Mouse (Mus musculus): ENCODE data around the gene Mcu.

Gene Mcu

GRCm38 (mm10) chr10:59616522-59616921 is at the start of gene Mcu:
Mcu (minus strand) TSS chr10:59616692.
- peak; percentile 97 for DNase-seq

GRCm38 (mm10) chr10:59665503-59666291 is 49.2 kb upstream of the Mcu start:
- DNase-seq = no peak

- no peak for DNase-seq
Measured at GRCm38 (mm10) chr10:59664765-59665164, 48.3 kb upstream of the Mcu start.

GRCm38 (mm10) chr10:59656799-59657198 is 40.3 kb upstream of the Mcu start:
- no peak for DNase-seq

GRCm38 (mm10) chr10:59646821-59647378 is 30.4 kb upstream of the Mcu start:
- no peak for DNase-seq

- no peak for DNase-seq
Measured at GRCm38 (mm10) chr10:59645153-59645552, 28.7 kb upstream of the Mcu start.

GRCm38 (mm10) chr10:59644710-59645109 is 28.2 kb upstream of the Mcu start:
- DNase-seq = no peak

- DNase-seq = no peak
Measured at GRCm38 (mm10) chr10:59643645-59644044, 27.2 kb upstream of the Mcu start.

GRCm38 (mm10) chr10:59642659-59643377 is 26.3 kb upstream of the Mcu start:
- no peak for DNase-seq

- no peak for DNase-seq
Measured at GRCm38 (mm10) chr10:59638576-59638975, 22.1 kb upstream of the Mcu start.

GRCm38 (mm10) chr10:59637596-59638124 is 21.2 kb upstream of the Mcu start:
- no peak for DNase-seq

- DNase-seq = no peak
Measured at GRCm38 (mm10) chr10:59636751-59637533, 20.4 kb upstream of the Mcu start.

GRCm38 (mm10) chr10:59636048-59636447 is 19.6 kb upstream of the Mcu start:
- DNase-seq = no peak

- no peak for DNase-seq
Measured at GRCm38 (mm10) chr10:59629506-59629782, 13.0 kb upstream of the Mcu start.

- DNase-seq = no peak
Measured at GRCm38 (mm10) chr10:59628641-59629505, 12.4 kb upstream of the Mcu start.

- peak; percentile 63 for DNase-seq
Measured at GRCm38 (mm10) chr10:59623496-59623895, 7.0 kb upstream of the Mcu start.

GRCm38 (mm10) chr10:59621355-59621754 is 4.9 kb upstream of the Mcu start:
- no peak for DNase-seq

GRCm38 (mm10) chr10:59617776-59618175 is 1.3 kb upstream of the Mcu start:
- no peak for DNase-seq

- peak; percentile 74 for DNase-seq
Measured at GRCm38 (mm10) chr10:59615981-59616520, 441 bp downstream of the Mcu start, which contains the start of gene Gm10322. Gm10322 (plus strand) TSS chr10:59616063.

- peak; percentile 64 for DNase-seq
Measured at GRCm38 (mm10) chr10:59615411-59615810, 1.1 kb downstream of the Mcu start.

GRCm38 (mm10) chr10:59614141-59614540 is 2.4 kb downstream of the Mcu start:
- DNase-seq = peak; percentile 77

- DNase-seq = no peak
Measured at GRCm38 (mm10) chr10:59613276-59613675, 3.2 kb downstream of the Mcu start.

Data from cerebellum, adult 11-12 months (tissue).